Mouse (Mus musculus) heart, adult 2 months (tissue): ENCODE results near the gene Tmem104. TPM values are rescaled to one million over a fixed set of nuclear protein-coding genes. Genes with fewer than 3 reads are reported as not detected.
A peak's percentile ranks its signal among the peaks of the same experiment; 100 is the strongest.

Experiments
- DNase-seq, 2 experiments: peaks; one replicate each; pipeline ENCODE4 v3.0.0; 2021
- H3K27ac ChIP-seq: fragments of 200-600 bp; 2 replicates; pipeline ENCODE4 v1.8.1; 2022
- H3K27me3 ChIP-seq: fragments of 200-500 bp; 2 replicates; pipeline ENCODE4 v1.6.1; 2012; ENCODE audit warnings: mild to moderate bottlenecking, low read length, inconsistent platforms, mixed read lengths; ENCODE audit not compliant: control insufficient read depth, insufficient read depth
- H3K36me3 ChIP-seq: fragments of 200-500 bp; 2 replicates; pipeline ENCODE4 v1.6.1; 2012; ENCODE audit warnings: low read length, inconsistent platforms; ENCODE audit not compliant: control insufficient read depth, insufficient read depth
- H3K4me1 ChIP-seq: fragments of 200-500 bp; 2 replicates; pipeline ENCODE4 v1.6.1; 2011; ENCODE audit warnings: low read length; ENCODE audit not compliant: control insufficient read depth, insufficient read depth
- H3K4me3 ChIP-seq: fragments of 200-600 bp; 2 replicates; pipeline ENCODE4 v1.8.1; 2022
- H3K79me2 ChIP-seq: fragments of 200-500 bp; replicated peaks from 2 replicates; pipeline ENCODE4 v1.6.1; 2012; ENCODE audit warnings: mild to moderate bottlenecking, inconsistent platforms, low read length, moderate library complexity, mixed read lengths; ENCODE audit not compliant: control insufficient read depth, insufficient read depth
- H3K9ac ChIP-seq: fragments of 200-500 bp; 2 replicates; pipeline ENCODE4 v1.6.1; 2012; ENCODE audit warnings: low read depth, mild to moderate bottlenecking, control low read depth, inconsistent platforms, low read length, mixed read lengths
- CTCF ChIP-seq: fragments of 200-600 bp; IDR thresholded peaks from 2 replicates; pipeline ENCODE4 v1.8.1; 2022; ENCODE audit warnings: antibody characterized with exemption, mild to moderate bottlenecking, moderate library complexity
- EP300 ChIP-seq: fragments of 200-500 bp; IDR thresholded peaks from 2 replicates; pipeline ENCODE4 v1.6.1; 2011; ENCODE audit warnings: low read depth, low read length, control low read depth; ENCODE audit not compliant: insufficient read depth
- POLR2A ChIP-seq: fragments of 200-500 bp; IDR thresholded peaks from 2 replicates; pipeline ENCODE4 v1.6.1; 2011; ENCODE audit warnings: mild to moderate bottlenecking, low read depth, low read length, control low read depth; ENCODE audit not compliant: insufficient read depth
- WGBS: fragments of 180-500 bp; shearing (Covaris S2); methylation state at CpG from one replicate; pipeline ENCODE4 v1.1.7; 2018; 5-methylcytosine and 5-hydroxymethylcytosine counted together
- intact Hi-C: fragments of 180-260 bp; cut with DNase I; formaldehyde crosslinking; loops from one replicate; pipeline ENCODE4 v1.15.1; 2025
- microRNA-seq, 2 experiments: library from miRNA; unstranded; fragments of <30 nt; microRNA quantifications; one replicate each; pipeline ENCODE4 v1.2.0; 2021
- polyA plus RNA-seq: library from polyadenylated mRNA; depleted of rRNA; stranded (reverse); fragments of >200 nt; gene quantifications from 2 replicates; pipeline ENCODE4 v1.2.3, GENCODE M21; 2012; rRNA removed
- total RNA-seq, 2 experiments: library from RNA; stranded (reverse); gene quantifications; 2 replicates each; pipeline ENCODE4 v1.2.3; 2021

Gene Tmem104
- total and polyA plus RNA-seq, 3 experiments = 8.8 to 11.6 (median 9.9) TPM

DNA sequence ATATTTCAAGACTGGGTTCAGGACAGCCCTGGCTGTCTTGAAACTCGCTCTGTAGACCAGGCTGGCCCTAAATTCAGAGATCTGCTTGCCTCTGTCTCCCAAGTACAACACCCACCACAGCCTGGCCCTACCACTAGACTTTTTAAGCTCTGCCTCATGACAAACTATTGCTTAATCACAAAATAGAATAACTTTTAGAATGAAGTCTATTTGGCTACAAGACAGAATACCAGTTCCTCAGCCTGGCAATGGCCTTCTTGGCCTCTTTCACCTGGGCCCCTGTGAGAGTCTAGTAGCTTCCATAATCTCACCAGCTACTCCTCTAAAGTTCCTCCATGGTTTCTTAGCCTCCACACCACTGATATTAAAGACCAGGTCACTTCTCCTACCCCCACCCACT is 103.0 kb downstream of the Tmem104 start:
- DNase-seq = peak in 1 of 2 experiments; percentile 14
- H3K4me3 ChIP-seq = no peak overlapping the region
- no peaks in the 10 kb centered on the region for H3K36me3 ChIP-seq
- no peak for TF ChIP-seq CTCF
- TF ChIP-seq EP300 = no peak
- no peak for TF ChIP-seq POLR2A
- no peak overlapping the region for H3K9ac ChIP-seq
- no peaks in the 10 kb centered on the region for H3K27me3 ChIP-seq
- intact Hi-C loops = no loop called here
- no peaks in the 10 kb centered on the region for H3K79me2 ChIP-seq
- peak overlapping the region; percentile 29; the same call in 1 of the 2 replicates for H3K27ac ChIP-seq
- 81% methylated on average over 1 of the region's 1 CpGs for WGBS
- H3K4me1 ChIP-seq = peaks cover 6% of the 10 kb centered on the region; the same call in 1 of the 2 replicates

GRCm38 (mm10) chr11:115290919-115291318 is 103.6 kb downstream of the Tmem104 start:
- 26% methylated on average over 6 of the region's 6 CpGs for WGBS
- intact Hi-C loops = no loop called here
- no peaks in the 10 kb centered on the region for H3K27me3 ChIP-seq
- no peak overlapping the region for H3K9ac ChIP-seq
- no peak for TF ChIP-seq POLR2A
- TF ChIP-seq EP300 = peak; percentile 65; the same call in 1 of the 2 replicates
- TF ChIP-seq CTCF = no peak
- no peaks in the 10 kb centered on the region for H3K79me2 ChIP-seq
- peak overlapping the region; percentile 29; the same call in 1 of the 2 replicates for H3K27ac ChIP-seq
- DNase-seq = peak; percentile 80 to 87
- no peak overlapping the region for H3K4me3 ChIP-seq
- H3K4me1 ChIP-seq = peaks cover 6% of the 10 kb centered on the region; the same call in 1 of the 2 replicates
- no peaks in the 10 kb centered on the region for H3K36me3 ChIP-seq

DNA sequence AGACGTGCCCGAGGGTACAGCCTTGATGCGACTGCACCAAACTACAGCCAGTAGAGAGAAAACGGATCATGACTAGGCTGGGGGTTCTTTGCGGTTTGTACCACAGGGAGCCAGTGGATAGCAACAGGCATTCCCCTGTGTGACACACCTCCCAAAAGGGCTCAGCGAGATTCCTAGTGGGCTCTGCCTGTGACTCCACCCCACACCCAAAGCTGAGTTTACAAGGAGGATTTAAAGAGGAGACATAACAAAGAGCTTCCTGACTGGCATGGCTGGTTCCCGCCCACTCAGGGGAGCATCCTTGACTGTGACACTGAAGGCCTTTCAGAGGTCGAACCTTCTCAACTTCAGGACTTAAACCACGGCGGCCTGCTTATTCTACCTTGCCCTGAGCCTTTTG is 104.2 kb downstream of the Tmem104 start:
- Histone ChIP-seq H3K79me2 (no peaks in the 10 kb centered on the region), H3K4me3 (no peak overlapping the region), H3K4me1 (peaks cover 6% of the 10 kb centered on the region; the same call in 1 of the 2 replicates), H3K9ac (no peak overlapping the region), H3K36me3 (no peaks in the 10 kb centered on the region), H3K27ac (no peak overlapping the region; the same call in 1 of the 2 replicates), H3K27me3 (no peaks in the 10 kb centered on the region)
- no peak for DNase-seq
- TF ChIP-seq POLR2A = no peak
- no peak for TF ChIP-seq CTCF
- 83% methylated on average over 10 of the region's 10 CpGs for WGBS
- intact Hi-C loops = no loop called here

DNA sequence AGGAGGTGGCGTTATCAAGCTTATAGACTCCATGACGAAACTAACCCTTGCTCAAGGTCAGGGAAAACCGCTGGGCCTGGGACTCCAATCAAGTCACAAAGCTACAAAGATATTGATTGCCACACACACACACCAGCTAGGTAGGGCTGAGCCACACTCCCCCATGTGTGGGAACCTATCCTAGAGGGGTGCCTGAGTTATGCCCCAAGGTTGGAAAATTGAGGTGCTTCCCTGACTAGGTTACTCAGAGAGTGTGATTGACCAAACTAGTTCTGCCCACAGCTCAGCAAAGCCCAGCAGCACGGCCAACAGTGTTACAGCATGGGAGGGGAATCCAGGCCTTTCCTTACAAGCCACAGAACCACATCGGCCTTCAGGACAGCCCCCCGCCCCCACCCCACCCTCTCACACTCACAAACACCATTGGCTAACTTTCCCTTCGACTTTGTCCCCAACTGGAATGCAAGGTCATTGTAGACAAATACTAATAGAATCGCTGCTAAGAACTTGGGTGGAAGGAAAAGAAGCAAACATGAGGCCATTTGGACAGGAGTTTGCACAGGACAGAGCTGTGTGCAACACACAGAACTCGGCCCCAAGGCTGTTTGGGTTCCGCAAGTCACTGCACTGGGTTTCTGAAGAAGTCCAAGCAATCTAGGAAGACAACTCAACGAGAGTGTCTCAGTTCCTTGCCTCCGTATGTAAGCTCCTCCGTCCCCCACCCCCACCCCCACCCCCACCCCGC is 105.5 kb downstream of the Tmem104 start:
- intact Hi-C loops = no loop called here
- no peaks in the 10 kb centered on the region for H3K36me3 ChIP-seq
- H3K79me2 ChIP-seq = no peaks in the 10 kb centered on the region
- no peak for TF ChIP-seq EP300
- TF ChIP-seq POLR2A = no peak
- TF ChIP-seq CTCF = no peak
- DNase-seq = no peak
- no peak overlapping the region for H3K4me3 ChIP-seq
- H3K27me3 ChIP-seq = 0 out of 2 replicates have a peak, but pooled peaks cover 3% of the 10 kb centered on the region
- 72% methylated on average over 14 of the region's 14 CpGs for WGBS
- no peak overlapping the region for H3K9ac ChIP-seq
- peaks cover 6% of the 10 kb centered on the region; the same call in 1 of the 2 replicates for H3K4me1 ChIP-seq
- no peak overlapping the region for H3K27ac ChIP-seq

- intact Hi-C loops = no loop called here
- no peak for TF ChIP-seq POLR2A
- no peak for TF ChIP-seq EP300
- TF ChIP-seq CTCF = no peak
- H3K4me3 ChIP-seq = no peak overlapping the region
- peaks cover 2% of the 10 kb centered on the region; the same call in 1 of the 2 replicates for H3K4me1 ChIP-seq
- no peaks in the 10 kb centered on the region for H3K79me2 ChIP-seq
- WGBS = 89% methylated on average over 11 of the region's 11 CpGs
- H3K9ac ChIP-seq = no peak overlapping the region
- H3K27me3 ChIP-seq = 0 out of 2 replicates have a peak, but pooled peaks cover 3% of the 10 kb centered on the region
- no peaks in the 10 kb centered on the region for H3K36me3 ChIP-seq
- DNase-seq = no peak
- H3K27ac ChIP-seq = no peak overlapping the region
Observed at GRCm38 (mm10) chr11:115295939-115296338, 108.7 kb downstream of the Tmem104 start.

Small RNA genes lying within 50 kb of the gene (microRNA-seq; reads per million reads assigned to microRNA genes)
- gene Gm25837 = 0 reads per million in 2 experiments

Other genes starting within 250 kb of the Tmem104 start
- gene Cd300c, start 218.3 kb upstream of the Tmem104 start, total RNA-seq = not detected
- not detected in 2 replicates for gene Cd300c, start 218.3 kb upstream of the Tmem104 start, polyA plus RNA-seq
- 1 to 10 TPM; 1.7 to 1.8 TPM for gene Cd300ld, start 197.6 kb upstream of the Tmem104 start, total RNA-seq
- 3.0 and 5.1 TPM in 2 replicates for gene Cd300ld, start 197.6 kb upstream of the Tmem104 start, polyA plus RNA-seq
- gene Cd300c2, start 185.6 kb upstream of the Tmem104 start, total RNA-seq = 1 to 10 TPM; 1.5 to 2.1 TPM
- 2.0 and 2.2 TPM in 2 replicates for gene Cd300c2, start 185.6 kb upstream of the Tmem104 start, polyA plus RNA-seq
- gene Cd300ld2, start 171.3 kb upstream of the Tmem104 start, total RNA-seq = not detected
- gene Cd300ld2, start 171.3 kb upstream of the Tmem104 start, polyA plus RNA-seq = 0.37 TPM in 1 of 2 replicates, not detected in the other
- gene Cd300ld4, start 160.5 kb upstream of the Tmem104 start, total RNA-seq = 1 to 10 TPM in 1 of 2 experiments, under 1 TPM in 1; 0.52 to 1.1 TPM
- 0.47 and 3.9 TPM in 2 replicates for gene Cd300ld4, start 160.5 kb upstream of the Tmem104 start, polyA plus RNA-seq
- gene Cd300ld5, start 149.7 kb upstream of the Tmem104 start, total RNA-seq = 1 to 10 TPM; 2.7 to 9.1 TPM
- gene Cd300ld5, start 149.7 kb upstream of the Tmem104 start, polyA plus RNA-seq = 3.0 TPM in 1 of 2 replicates, not detected in the other
- gene Cd300ld3, start 139.1 kb upstream of the Tmem104 start, total RNA-seq = 1 to 10 TPM; 5.8 to 8.6 TPM
- 11.4 and 22.1 TPM in 2 replicates for gene Cd300ld3, start 139.1 kb upstream of the Tmem104 start, polyA plus RNA-seq
- under 1 TPM; 0.45 to 0.50 TPM for gene Cd300e, start 125.3 kb upstream of the Tmem104 start, total RNA-seq
- gene Cd300e, start 125.3 kb upstream of the Tmem104 start, polyA plus RNA-seq = 0.18 and 0.47 TPM in 2 replicates
- gene Rab37, start 96.1 kb upstream of the Tmem104 start, total RNA-seq = under 1 TPM; 0.31 to 0.32 TPM
- gene Rab37, start 96.1 kb upstream of the Tmem104 start, polyA plus RNA-seq = 1.1 and 1.3 TPM in 2 replicates
- under 1 TPM; 0.11 to 0.60 TPM for gene Cd300lf, start 53.5 kb upstream of the Tmem104 start, total RNA-seq
- gene Cd300lf, start 53.5 kb upstream of the Tmem104 start, polyA plus RNA-seq = 0.38 and 1.00 TPM in 2 replicates
- gene Slc9a3r1, start 24.1 kb upstream of the Tmem104 start, total RNA-seq = 10 to 100 TPM in 1 of 2 experiments, 1 to 10 TPM in 1; 8.1 to 10.1 TPM
- 8.9 and 9.7 TPM in 2 replicates for gene Slc9a3r1, start 24.1 kb upstream of the Tmem104 start, polyA plus RNA-seq
- gene Nat9, start 372 bp downstream of the Tmem104 start, total RNA-seq = 10 to 100 TPM; 18.5 to 23.6 TPM
- gene Nat9, start 372 bp downstream of the Tmem104 start, polyA plus RNA-seq = 20.2 and 31.5 TPM in 2 replicates
- under 1 TPM; 0.25 to 0.26 TPM for gene Grin2c, start 79.8 kb downstream of the Tmem104 start, total RNA-seq
- 1.6 and 2.0 TPM in 2 replicates for gene Grin2c, start 79.8 kb downstream of the Tmem104 start, polyA plus RNA-seq
- 1 to 10 TPM; 7.1 to 8.8 TPM for gene Fdxr, start 89.6 kb downstream of the Tmem104 start, total RNA-seq
- 8.4 and 8.7 TPM in 2 replicates for gene Fdxr, start 89.6 kb downstream of the Tmem104 start, polyA plus RNA-seq
- gene Fads6, start 110.2 kb downstream of the Tmem104 start, total RNA-seq = 1 to 10 TPM; 1.6 to 1.8 TPM
- gene Fads6, start 110.2 kb downstream of the Tmem104 start, polyA plus RNA-seq = 1.9 and 2.0 TPM in 2 replicates
- not detected for gene Otop2, start 119.7 kb downstream of the Tmem104 start, total RNA-seq
- gene Otop2, start 119.7 kb downstream of the Tmem104 start, polyA plus RNA-seq = not detected in 2 replicates
- gene Ush1g, start 134.6 kb downstream of the Tmem104 start, total RNA-seq = under 1 TPM in 1 of 2 experiments, not detected in 1; 0.07 TPM
- 0.10 and 0.18 TPM in 2 replicates for gene Ush1g, start 134.6 kb downstream of the Tmem104 start, polyA plus RNA-seq
- gene Otop3, start 147.2 kb downstream of the Tmem104 start, total RNA-seq = not detected
- not detected in 2 replicates for gene Otop3, start 147.2 kb downstream of the Tmem104 start, polyA plus RNA-seq
- gene Hid1, start 180.3 kb downstream of the Tmem104 start, total RNA-seq = 1 to 10 TPM; 3.0 to 5.1 TPM
- gene Hid1, start 180.3 kb downstream of the Tmem104 start, polyA plus RNA-seq = 6.1 and 7.3 TPM in 2 replicates
- gene Cdr2l, start 194.4 kb downstream of the Tmem104 start, total RNA-seq = 1 to 10 TPM; 4.5 TPM
- 6.2 and 6.7 TPM in 2 replicates for gene Cdr2l, start 194.4 kb downstream of the Tmem104 start, polyA plus RNA-seq
- gene Mrpl58, start 216.3 kb downstream of the Tmem104 start, total RNA-seq = 100 to 1,000 TPM; 144 to 159 TPM
- 82.7 and 104 TPM in 2 replicates for gene Mrpl58, start 216.3 kb downstream of the Tmem104 start, polyA plus RNA-seq
- gene Atp5h, start 232.5 kb downstream of the Tmem104 start, total RNA-seq = 1,000 to 10,000 TPM; 1,964 to 2,328 TPM
- 830 and 1,376 TPM in 2 replicates for gene Atp5h, start 232.5 kb downstream of the Tmem104 start, polyA plus RNA-seq
- 10 to 100 TPM; 26.6 to 30.0 TPM for gene Kctd2, start 232.6 kb downstream of the Tmem104 start, total RNA-seq
- 22.9 and 31.9 TPM in 2 replicates for gene Kctd2, start 232.6 kb downstream of the Tmem104 start, polyA plus RNA-seq